Mouse (Mus musculus) liver, adult 2 months (tissue): ENCODE results near the gene Gng2.

Experiments used
- CTCF ChIP-seq: fragments of 200-500 bp; IDR thresholded peaks from 2 replicates; pipeline ENCODE4 v1.5.1; 2011; ENCODE audit warnings: low read depth, low read length, control low read depth
- POLR2A ChIP-seq: fragments of 200-500 bp; IDR thresholded peaks from 2 replicates; pipeline ENCODE4 v1.6.1; 2011; ENCODE audit warnings: low read length, control low read depth; ENCODE audit not compliant: insufficient read depth; ENCODE audit errors: extremely low read depth

GRCm38 (mm10) chr14:19967482-19967881, 9.9 kb downstream of the Gng2 start:
- TF ChIP-seq POLR2A (no peak), CTCF (no peak)
